Mouse (Mus musculus) subcutaneous adipose tissue, adult 2 months (tissue): Measurements from ENCODE around the gene Gsc2. TPM values are rescaled to one million over a fixed set of nuclear protein-coding genes. Genes with fewer than 3 reads are reported as not detected.

Experiments used
- polyA plus RNA-seq: library from polyadenylated mRNA; depleted of rRNA; stranded (reverse); fragments of >200 nt; gene quantifications from 2 replicates; pipeline ENCODE4 v1.2.3, GENCODE M21; 2012; ENCODE audit warnings: low replicate concordance; rRNA removed

Gsc2 gene
- polyA plus RNA-seq, result not detected in 2 replicates

DNA sequence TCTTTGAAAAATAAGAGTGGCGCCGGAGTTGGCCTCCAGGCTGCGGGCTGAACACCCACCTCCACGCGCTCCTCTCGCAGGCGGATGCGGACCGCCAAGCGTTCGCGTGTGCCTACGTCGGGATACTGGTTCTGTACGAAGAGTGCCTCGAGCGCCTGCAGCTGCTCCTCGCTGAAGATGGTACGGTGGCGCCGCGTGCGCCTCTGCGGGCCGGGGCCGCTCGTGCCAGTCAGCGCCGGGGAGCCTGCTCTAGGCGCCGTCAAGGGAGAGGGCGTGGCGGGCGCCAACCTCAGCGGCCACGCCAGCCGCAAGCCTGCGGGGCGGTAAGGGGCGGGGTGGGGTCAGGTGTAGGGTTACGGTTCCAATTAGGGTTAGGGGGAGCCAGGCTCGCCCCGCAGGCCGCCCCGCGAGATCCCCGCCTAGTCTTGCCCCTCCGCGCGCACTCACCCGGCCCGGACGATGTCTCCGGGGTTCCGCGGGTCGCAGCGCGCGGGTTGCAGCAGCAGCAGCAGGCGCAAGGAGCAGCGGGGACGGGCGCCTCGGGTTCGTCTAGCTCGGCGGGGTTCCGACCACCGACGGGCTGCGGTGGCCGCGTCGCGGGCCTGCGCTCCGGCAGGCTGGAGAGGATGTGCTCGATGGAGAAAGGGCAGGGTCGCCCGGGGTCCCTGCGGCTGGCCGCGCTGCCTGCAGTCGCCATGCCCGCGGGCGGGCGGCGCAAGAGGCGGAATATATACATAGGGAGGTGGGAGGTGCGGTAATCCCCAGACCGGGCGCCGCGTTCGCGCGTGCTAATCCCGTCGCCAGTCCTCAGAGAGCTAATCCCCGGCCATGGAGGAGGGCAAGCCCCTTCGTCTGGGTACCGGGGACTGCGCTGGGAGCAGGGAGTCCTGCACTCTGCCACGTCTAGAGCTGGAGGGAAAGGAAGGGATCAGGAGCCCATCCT, at the start of gene Gsc2:
Gene Gsc2, minus strand, starts transcription at position 753 of the 943 bp plus-strand sequence.

DNA sequence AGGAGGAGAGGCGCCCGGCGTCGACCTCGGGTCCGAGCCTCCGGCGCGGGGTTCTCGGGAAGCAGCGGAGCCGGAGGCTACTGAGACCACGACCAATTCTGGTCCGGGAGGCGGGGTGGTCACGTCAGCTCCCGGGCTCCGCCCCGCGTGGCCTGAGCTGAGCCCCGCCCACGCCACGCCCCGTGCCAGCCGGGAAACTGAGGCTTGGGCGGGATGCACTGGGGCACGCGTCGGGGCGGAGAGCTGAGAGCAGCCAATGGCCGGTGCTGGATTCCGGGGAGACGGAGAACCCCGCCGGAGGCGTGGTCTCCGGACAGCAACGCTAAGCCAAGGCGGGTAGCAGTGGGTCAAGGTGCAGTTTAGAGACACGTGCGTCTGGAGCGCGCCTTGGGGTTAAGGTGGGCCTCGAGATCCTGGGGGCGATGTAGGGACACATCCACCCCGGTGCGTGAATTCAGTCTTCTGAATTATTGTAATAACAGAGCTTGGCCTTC, 13.3 kb upstream of the Gsc2 start, which contains the start of gene Slc25a1:
Gene Slc25a1, minus strand, starts transcription at position 133 of the 494 bp plus-strand sequence.

DNA sequence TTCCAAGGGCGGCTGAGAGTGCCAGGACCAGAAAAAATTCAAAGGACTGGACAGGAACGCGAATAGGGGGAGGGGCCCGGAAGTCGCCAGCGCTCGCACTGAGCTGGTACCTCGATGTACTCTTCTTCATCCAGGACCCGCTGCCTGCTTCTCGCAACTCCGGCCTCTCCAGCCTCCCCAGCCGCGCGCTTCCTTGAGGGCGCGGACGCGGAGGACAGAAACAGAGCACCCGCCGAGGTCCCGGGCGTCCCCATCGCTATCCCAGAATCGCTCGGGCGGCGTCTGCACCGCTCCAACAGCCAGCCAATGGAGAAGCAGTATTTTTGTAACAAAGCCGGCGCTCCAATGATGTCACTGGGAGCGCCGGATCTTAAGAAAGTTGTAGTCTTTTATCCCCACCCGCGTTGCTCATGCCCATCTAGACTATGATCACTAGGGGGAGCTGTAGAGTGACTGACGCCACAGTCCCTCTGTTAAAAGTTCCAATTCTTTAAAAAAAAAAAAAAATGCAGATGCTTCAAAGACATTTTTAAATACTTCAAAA, 3.7 kb downstream of the Gsc2 start, which contains the start of gene Ess2:
Gene Ess2, minus strand, starts transcription at position 297 of the 544 bp plus-strand sequence.

GRCm38 (mm10) chr16:17898462-17898861, 16.4 kb downstream of the Gsc2 start, which contains the start of the genes Dgcr2 and Tssk2:
Dgcr2 (minus strand) TSS chr16:17898562.
Tssk2 (plus strand) TSS chr16:17898637.

DNA sequence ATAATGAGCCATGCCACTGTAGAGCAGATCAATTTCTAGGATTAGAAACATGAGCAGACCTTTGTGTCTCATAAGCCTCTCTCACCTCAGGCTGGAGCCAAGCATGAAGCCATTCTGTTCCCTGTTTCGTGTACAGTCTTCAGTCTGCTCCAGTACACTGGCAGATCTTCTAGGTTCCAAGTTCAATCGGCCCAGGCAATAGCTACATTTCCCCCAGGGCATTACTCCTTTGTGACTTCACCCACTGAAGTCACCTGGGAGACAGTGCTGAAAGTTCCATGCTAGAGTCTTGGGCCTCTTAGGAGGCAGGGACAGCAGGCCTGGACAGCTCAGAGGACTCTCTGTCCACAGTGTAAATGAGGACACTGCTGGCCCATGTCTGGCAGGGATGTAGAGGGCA, 20.9 kb downstream of the Gsc2 start, which contains the start of gene Tssk1:
Gene Tssk1, plus strand, starts transcription at position 301 of the 400 bp plus-strand sequence.

GRCm38 (mm10) chr16:17891567-17891959, 23.3 kb downstream of the Gsc2 start, which contains the start of gene Gm20518:
Gm20518 (minus strand) TSS chr16:17891671.

Other genes starting within 250 kb of the Gsc2 start
- gene Med15, start 182.2 kb downstream of the Gsc2 start, polyA plus RNA-seq, result 78.1 and 93.2 TPM in 2 replicates
- 91.2 and 128 TPM in 2 replicates for gene Klhl22, start 155.4 kb downstream of the Gsc2 start, polyA plus RNA-seq
- 26.1 and 146 TPM in 2 replicates for gene Scarf2, start 117.8 kb downstream of the Gsc2 start, polyA plus RNA-seq
- 0.06 TPM in 1 of 2 replicates, not detected in the other for gene B830017H08Rik, start 81.9 kb downstream of the Gsc2 start, polyA plus RNA-seq
- 4.0 and 5.8 TPM in 2 replicates for gene Car15, start 76.7 kb downstream of the Gsc2 start, polyA plus RNA-seq
- 0.66 and 1.6 TPM in 2 replicates for gene Gm20518, start 23.4 kb downstream of the Gsc2 start, polyA plus RNA-seq
- gene Tssk1, start 20.8 kb downstream of the Gsc2 start, polyA plus RNA-seq, result 0.14 and 0.16 TPM in 2 replicates
- 101 and 165 TPM in 2 replicates for gene Dgcr2, start 16.5 kb downstream of the Gsc2 start, polyA plus RNA-seq
- gene Tssk2, start 16.4 kb downstream of the Gsc2 start, polyA plus RNA-seq, result not detected in 2 replicates
- gene Ess2, start 3.7 kb downstream of the Gsc2 start, polyA plus RNA-seq, result 26.6 and 29.1 TPM in 2 replicates
- 860 and 1,002 TPM in 2 replicates for gene Slc25a1, start 13.2 kb upstream of the Gsc2 start, polyA plus RNA-seq
- gene Vpreb2, start 65.4 kb upstream of the Gsc2 start, polyA plus RNA-seq, result not detected in 2 replicates
- gene Dgcr6, start 137.8 kb upstream of the Gsc2 start, polyA plus RNA-seq, result 88.4 and 98.1 TPM in 2 replicates
- gene Prodh, start 175.1 kb upstream of the Gsc2 start, polyA plus RNA-seq, result 38.0 and 55.1 TPM in 2 replicates
- 1.0 and 6.5 TPM in 2 replicates for gene Rtn4r, start 212.6 kb upstream of the Gsc2 start, polyA plus RNA-seq